Mouse (Mus musculus) bone marrow macrophage, adult 2 months (primary cell): Measurements from ENCODE around the gene Nudt12. TPM values are rescaled to one million over a fixed set of nuclear protein-coding genes. Genes with fewer than 3 reads are reported as not detected.

ENCODE experiments used
- H3K27ac ChIP-seq: 2 replicates; pipeline ENCODE4 v1.5.1; 2012; ENCODE audit warnings: low read depth, low read length; ENCODE audit not compliant: insufficient read depth
- H3K4me1 ChIP-seq: 2 replicates; pipeline ENCODE4 v1.6.1; 2012; ENCODE audit warnings: low read length; ENCODE audit not compliant: control insufficient read depth, insufficient read depth
- H3K4me3 ChIP-seq: 2 replicates; pipeline ENCODE4 v1.5.1; 2012; ENCODE audit warnings: mild to moderate bottlenecking, low read length, moderate library complexity; ENCODE audit not compliant: insufficient read depth
- CTCF ChIP-seq: IDR thresholded peaks from 2 replicates; pipeline ENCODE4 v1.5.1; 2012; ENCODE audit warnings: low read depth, mild to moderate bottlenecking, low read length, moderate library complexity
- POLR2A ChIP-seq: IDR thresholded peaks from 2 replicates; pipeline ENCODE4 v1.6.1; 2012; ENCODE audit warnings: mild to moderate bottlenecking, low read depth, low read length, borderline replicate concordance
- polyA plus RNA-seq: library from polyadenylated mRNA; stranded (reverse); fragments of >200 nt; gene quantifications from 2 replicates; pipeline ENCODE4 v1.2.4, GENCODE M21; 2012; ENCODE audit not compliant: missing spikeins, insufficient read depth, insufficient read length

The Nudt12 gene
- polyA plus RNA-seq, 1 experiment = 1.4 TPM

GRCm38 (mm10) chr17:58991275-58991674 lies 21.9 kb downstream of the Nudt12 start, which contains the start of gene Pdzph1:
Pdzph1 (minus strand) TSS chr17:58991375.
- Histone ChIP-seq H3K4me1 (no peaks in the 10 kb centered on the region), H3K27ac (no peak within 1 kb of the TSS), H3K4me3 (no peak within 1 kb of the TSS)
- TF ChIP-seq POLR2A = no peak
- TF ChIP-seq CTCF = no peak

DNA sequence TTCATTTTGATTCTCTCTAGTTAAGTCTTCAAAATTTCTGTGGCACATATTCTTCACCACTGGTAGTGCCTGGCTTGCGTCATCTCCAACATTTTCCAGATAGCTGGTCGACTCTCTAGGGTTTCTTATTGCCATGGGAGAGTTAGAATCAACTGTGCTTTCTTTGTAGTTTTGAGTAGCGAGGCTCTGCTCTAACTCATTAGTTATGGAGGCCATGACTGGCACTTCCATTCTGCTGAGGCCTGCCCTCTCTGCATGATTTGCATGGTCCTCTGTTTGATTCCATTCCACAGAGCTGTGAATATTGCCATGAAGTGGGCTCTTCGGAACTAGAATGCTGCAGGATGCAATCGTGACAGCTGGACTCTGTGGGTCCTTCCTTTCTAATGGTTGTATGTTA lies 39.9 kb downstream of the Nudt12 start:
- H3K4me3 ChIP-seq = no peak overlapping the region
- TF ChIP-seq POLR2A = no peak
- TF ChIP-seq CTCF = no peak
- H3K4me1 ChIP-seq = no peaks in the 10 kb centered on the region
- no peak overlapping the region for H3K27ac ChIP-seq

- peak; percentile 58 for TF ChIP-seq CTCF
- TF ChIP-seq POLR2A = no peak
- H3K27ac ChIP-seq = no peak overlapping the region
- H3K4me3 ChIP-seq = no peak overlapping the region
- no peaks in the 10 kb centered on the region for H3K4me1 ChIP-seq
Observed at GRCm38 (mm10) chr17:58959905-58960304, 53.3 kb downstream of the Nudt12 start.

- Histone ChIP-seq H3K4me3 (no peak overlapping the region), H3K27ac (no peak overlapping the region), H3K4me1 (no peaks in the 10 kb centered on the region)
- TF ChIP-seq POLR2A (no peak), CTCF (no peak)
Observed at GRCm38 (mm10) chr17:58957055-58957454, 56.1 kb downstream of the Nudt12 start.

Other genes with a start within 250 kb of the Nudt12 start
- gene Pdzph1, start 22.0 kb downstream of the Nudt12 start, polyA plus RNA-seq = not detected in 2 replicates